ENCODE assay signal across 9 mouse cellular contexts in the genomic region with DNA sequence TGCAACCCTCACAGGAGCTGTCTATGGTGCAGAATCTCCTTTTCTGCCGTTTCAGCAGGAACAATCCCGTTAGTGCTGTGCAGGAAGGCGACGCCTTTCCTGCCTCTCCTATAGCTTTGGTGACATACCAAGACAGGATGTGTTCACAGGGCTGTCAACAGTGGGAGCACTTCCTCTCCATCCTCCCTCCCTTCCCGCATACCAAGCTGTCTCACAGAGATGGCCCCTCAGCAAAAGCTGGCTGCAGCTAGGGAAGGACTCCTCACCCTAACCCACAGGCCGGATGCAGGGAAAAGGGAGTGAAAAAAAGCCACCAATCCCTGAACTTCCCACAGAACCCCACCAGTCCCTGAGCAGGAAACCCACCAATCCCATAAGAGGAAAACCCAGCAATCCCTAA. TPM values are rescaled to one million over a fixed set of nuclear protein-coding genes. Genes with fewer than 3 reads are reported as not detected.
DNase-seq lines count a peak whose midpoint lies in the region; ATAC-seq and TF ChIP-seq lines count a peak whose summit lies in the region.
"Had no signal": no experiment of that assay in that cellular context is flagged by ENCODE, and none has a peak within 500 bp of the region (broad histone marks: within the 10 kb centered on the region; RNA-seq: fewer than 3 reads in every experiment).

No protein-coding gene starts in this region.

- no peak for TF ChIP-seq POLR2A in heart, adult 2 months (IDR thresholded peaks at IDR 0.05; ENCODE audit: insufficient read depth, low read depth, low read length)

- DNase-seq in kidney, adult 11 months, result no peak
- DNase-seq in heart, adult 2 months, result peak; percentile 18 to 23
- peak; percentile 12 to 30 for DNase-seq in kidney, postnatal 4 days
- no peak for DNase-seq in thymus, postnatal 25 days
- no peak for DNase-seq in hindbrain, embryonic 14.5 days (ENCODE audit: low spot score)
- DNase-seq in gastrocnemius, postnatal 4 days (ENCODE audit: low spot score in 2 of 2), result no peak
- DNase-seq: cerebellum, postnatal 36 days had no signal

- intact Hi-C loops in heart, adult 2 months (cut with DNase I), result no loop called here

- H3K9ac ChIP-seq in kidney, embryonic 15.5 days, result no peak overlapping the region
- H3K9ac ChIP-seq in heart, adult 2 months (ENCODE audit: low read depth, low read length), result no peak overlapping the region
- no peak overlapping the region for H3K9ac ChIP-seq in neural tube, embryonic 15.5 days (replicated peaks)
- no peak overlapping the region for H3K9ac ChIP-seq in hindbrain, embryonic 14.5 days

- H3K36me3 ChIP-seq in kidney, embryonic 15.5 days, result no peaks in the 10 kb centered on the region
- H3K36me3 ChIP-seq in heart, adult 2 months (ENCODE audit: control insufficient read depth, insufficient read depth, low read length), result no peaks in the 10 kb centered on the region
- H3K36me3 ChIP-seq in neural tube, embryonic 15.5 days, result no peaks in the 10 kb centered on the region
- no peaks in the 10 kb centered on the region for H3K36me3 ChIP-seq in hindbrain, embryonic 14.5 days (replicated peaks; ENCODE audit: control insufficient read depth, insufficient read depth)

- TF ChIP-seq EP300 in heart, adult 2 months (IDR thresholded peaks at IDR 0.05; ENCODE audit: insufficient read depth, low read depth, low read length), result peak; percentile 60; the same call in 1 of the 2 replicates

- no peak for TF ChIP-seq CTCF in heart, adult 2 months (IDR thresholded peaks at IDR 0.05)

- no peak overlapping the region for H3K4me3 ChIP-seq in kidney, embryonic 15.5 days (replicated peaks)
- H3K4me3 ChIP-seq in heart, adult 2 months, result no peak overlapping the region
- H3K4me3 ChIP-seq in neural tube, embryonic 15.5 days (replicated peaks), result no peak overlapping the region
- no peak overlapping the region for H3K4me3 ChIP-seq in hindbrain, embryonic 14.5 days (replicated peaks; ENCODE audit: low read length)

- no peak overlapping the region for H3K4me2 ChIP-seq in kidney, embryonic 15.5 days
- H3K4me2 ChIP-seq in neural tube, embryonic 15.5 days, result no peak overlapping the region
- no peak overlapping the region for H3K4me2 ChIP-seq in hindbrain, embryonic 14.5 days (replicated peaks)

- no peaks in the 10 kb centered on the region for H3K27me3 ChIP-seq in kidney, embryonic 15.5 days
- H3K27me3 ChIP-seq in heart, adult 2 months (ENCODE audit: control insufficient read depth, insufficient read depth, low read length), result no peaks in the 10 kb centered on the region
- no peaks in the 10 kb centered on the region for H3K27me3 ChIP-seq in neural tube, embryonic 15.5 days (replicated peaks)
- H3K27me3 ChIP-seq in hindbrain, embryonic 14.5 days (ENCODE audit: control insufficient read depth, insufficient read depth, low read length), result no peaks in the 10 kb centered on the region

- peak; percentile 73 for ATAC-seq in kidney, embryonic 15.5 days (replicated peaks; ENCODE audit: low FRiP score)
- no peak for ATAC-seq in neural tube, embryonic 15.5 days (ENCODE audit: low FRiP score)
- ATAC-seq in hindbrain, embryonic 14.5 days (ENCODE audit: low FRiP score), result no peak

- H3K4me1 ChIP-seq in kidney, embryonic 15.5 days, result no peaks in the 10 kb centered on the region
- peaks cover 5% of the 10 kb centered on the region for H3K4me1 ChIP-seq in heart, adult 2 months (ENCODE audit: control insufficient read depth, insufficient read depth, low read length)
- no peaks in the 10 kb centered on the region for H3K4me1 ChIP-seq in neural tube, embryonic 15.5 days
- H3K4me1 ChIP-seq in hindbrain, embryonic 14.5 days (replicated peaks; ENCODE audit: control insufficient read depth, insufficient read depth, low read length), result no peaks in the 10 kb centered on the region

- 48% methylated on average over 6 of the region's 6 CpGs for WGBS in kidney, embryonic 15.5 days
- 15% methylated on average over 6 of the region's 6 CpGs for WGBS in heart, adult 2 months
- 63% methylated on average over 6 of the region's 6 CpGs for WGBS in neural tube, embryonic 15.5 days
- WGBS in hindbrain, embryonic 14.5 days, result 56% methylated on average over 6 of the region's 6 CpGs

- H3K27ac ChIP-seq in kidney, embryonic 15.5 days, result peak overlapping the region; percentile 75
- H3K27ac ChIP-seq in heart, adult 2 months, result peak overlapping the region; percentile 40
- peak overlapping the region; percentile 37; the same call in 1 of the 2 replicates for H3K27ac ChIP-seq in neural tube, embryonic 15.5 days (replicated peaks)
- H3K27ac ChIP-seq in hindbrain, embryonic 14.5 days, result no peak overlapping the region

- H3K79me2 ChIP-seq in heart, adult 2 months (replicated peaks; ENCODE audit: control insufficient read depth, insufficient read depth, low read length), result no peaks in the 10 kb centered on the region

- H3K9me3 ChIP-seq in kidney, embryonic 15.5 days (replicated peaks), result no peaks in the 10 kb centered on the region
- no peaks in the 10 kb centered on the region for H3K9me3 ChIP-seq in neural tube, embryonic 15.5 days (replicated peaks)
- no peaks in the 10 kb centered on the region for H3K9me3 ChIP-seq in hindbrain, embryonic 14.5 days (ENCODE audit: control insufficient read depth, low read length)

RNA-seq across cellular contexts. Expression of gene Olfr371, which starts 4.8 kb away (rescaled TPM):
- polyA plus RNA-seq in kidney, embryonic 15.5 days (2015; fragmentation: Nextera tagmentation; extraction: Ambion mirVana), result not detected in 2 replicates
- total RNA-seq in heart, adult 2 months (2021), result not detected
- polyA plus RNA-seq in heart, adult 2 months (2012; rRNA removed), result not detected in 2 replicates
- not detected in 2 replicates for polyA plus RNA-seq in neural tube, embryonic 15.5 days (2015; fragmentation: Nextera tagmentation; extraction: Ambion mirVana)
- not detected in 2 replicates for polyA plus RNA-seq in hindbrain, embryonic 14.5 days (2014; fragmentation: Nextera tagmentation; extraction: Ambion mirVana)
- total RNA-seq in gastrocnemius, postnatal 4 days (2021), result not detected

Comparison
In these comparisons a context has a peak if more than half of its experiments do, and no peak if none do; other contexts are left out.
1. DNase-seq: peak in heart, adult 2 months (2 of 2) and kidney, postnatal 4 days (2 of 2); none in kidney, adult 11 months (single experiment), thymus, postnatal 25 days (single experiment), hindbrain, embryonic 14.5 days (single experiment) and gastrocnemius, postnatal 4 days (0 of 2).